Mouse (Mus musculus): ENCODE measurements around the gene Gm45837.

Gene Gm45837

DNA sequence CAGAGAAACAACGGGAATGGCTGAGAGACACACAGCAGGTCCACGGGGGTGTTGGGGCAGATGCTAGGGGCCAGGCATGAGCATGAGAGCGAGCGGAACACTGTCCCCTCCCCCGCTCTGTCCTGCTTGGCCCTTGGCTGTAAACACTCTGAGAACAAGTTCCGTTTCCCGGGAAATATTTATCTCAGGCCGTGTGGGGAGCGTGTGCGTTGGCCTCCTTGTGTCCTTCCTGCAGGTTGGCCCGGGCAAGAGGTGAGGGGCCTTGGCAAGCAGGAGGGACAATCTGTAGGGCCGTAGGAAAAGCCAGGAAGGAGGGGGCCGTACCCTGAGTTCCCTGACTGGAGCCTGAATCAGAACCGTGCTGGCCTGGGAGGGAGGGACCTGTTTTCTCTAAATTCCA is 54.7 kb downstream of the Gm45837 start:
- DNase-seq (ENCODE audit: low read depth) = peak; percentile 39

DNA sequence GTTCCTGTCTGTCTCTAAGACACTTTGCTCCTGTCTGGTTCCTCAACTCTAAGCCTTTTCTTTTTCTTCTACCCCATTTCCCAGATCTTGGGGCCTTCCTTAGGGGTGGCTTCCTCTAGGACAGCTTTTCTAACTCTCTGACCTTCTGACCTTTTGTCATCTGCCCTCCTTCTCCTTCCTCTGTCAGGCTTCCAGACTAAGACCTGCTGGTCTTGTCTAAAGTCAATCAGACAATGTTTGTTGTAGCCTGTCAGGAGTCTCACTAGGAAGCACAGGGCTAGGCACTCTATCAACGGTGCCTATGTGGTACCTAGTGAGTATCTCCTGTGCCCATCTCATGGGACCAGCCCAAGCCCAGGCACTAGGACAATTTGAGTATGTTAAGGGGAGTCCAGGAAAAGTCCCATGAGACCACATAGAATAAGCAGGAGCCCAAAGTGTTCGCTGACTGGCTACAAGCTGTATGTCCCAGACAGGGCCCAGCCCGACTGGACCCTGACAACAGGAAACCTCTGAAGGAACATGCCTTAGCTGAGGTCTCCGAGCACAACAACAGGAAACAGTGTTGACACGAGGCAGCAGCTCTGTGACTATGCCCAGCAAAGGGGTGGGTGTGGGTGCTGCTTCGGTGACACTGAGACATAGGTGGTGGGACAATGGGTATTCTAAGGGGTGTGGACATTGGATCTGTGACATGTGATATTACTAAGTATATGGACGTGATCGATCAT is 55.3 kb downstream of the Gm45837 start:
- DNase-seq (ENCODE audit: low read depth) = peak; percentile 91

DNA sequence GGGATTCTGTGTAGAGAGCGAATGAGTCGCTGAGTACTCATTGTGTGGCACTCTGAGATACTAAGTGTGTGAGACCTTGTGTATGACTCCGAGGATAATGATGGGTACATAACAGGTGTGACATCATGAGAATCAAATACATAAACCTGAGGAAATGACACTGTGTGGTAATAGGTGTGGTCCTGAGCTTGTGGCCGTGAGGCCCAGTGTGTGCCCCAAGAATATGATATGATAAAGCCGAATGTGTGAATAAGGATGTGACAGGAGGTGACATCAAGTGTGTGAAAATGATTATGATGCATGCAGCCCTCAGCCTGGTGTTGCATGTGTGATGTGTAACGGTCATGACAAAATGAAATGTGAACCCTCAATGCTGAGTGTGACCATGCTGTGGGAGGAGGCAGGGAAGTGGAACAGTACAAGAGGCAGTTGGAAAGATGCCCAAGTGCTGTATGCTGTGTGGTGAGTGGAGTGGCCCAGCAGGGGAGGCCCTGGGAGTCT is 55.9 kb downstream of the Gm45837 start:
- peak; percentile 92 for DNase-seq (ENCODE audit: low read depth)

DNA sequence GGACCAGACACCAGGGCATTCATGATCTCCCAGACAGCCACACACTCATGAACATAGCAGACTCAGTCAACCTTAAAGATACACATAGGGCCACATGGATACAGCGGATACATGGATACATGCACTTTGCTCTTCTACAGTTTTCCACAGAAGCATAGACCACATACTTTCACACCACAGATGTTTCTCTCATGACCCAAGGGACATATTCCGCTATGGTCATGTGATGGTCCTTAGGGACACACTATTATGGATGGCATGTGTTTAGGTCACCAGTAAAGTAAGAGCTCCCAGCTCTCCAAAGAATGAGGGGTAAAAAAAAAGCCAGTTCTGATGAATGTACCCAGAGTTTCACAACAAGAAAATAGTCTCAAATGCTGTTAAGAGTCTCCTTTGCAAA is 60.7 kb downstream of the Gm45837 start:
- DNase-seq (ENCODE audit: low read depth) = no peak

DNA sequence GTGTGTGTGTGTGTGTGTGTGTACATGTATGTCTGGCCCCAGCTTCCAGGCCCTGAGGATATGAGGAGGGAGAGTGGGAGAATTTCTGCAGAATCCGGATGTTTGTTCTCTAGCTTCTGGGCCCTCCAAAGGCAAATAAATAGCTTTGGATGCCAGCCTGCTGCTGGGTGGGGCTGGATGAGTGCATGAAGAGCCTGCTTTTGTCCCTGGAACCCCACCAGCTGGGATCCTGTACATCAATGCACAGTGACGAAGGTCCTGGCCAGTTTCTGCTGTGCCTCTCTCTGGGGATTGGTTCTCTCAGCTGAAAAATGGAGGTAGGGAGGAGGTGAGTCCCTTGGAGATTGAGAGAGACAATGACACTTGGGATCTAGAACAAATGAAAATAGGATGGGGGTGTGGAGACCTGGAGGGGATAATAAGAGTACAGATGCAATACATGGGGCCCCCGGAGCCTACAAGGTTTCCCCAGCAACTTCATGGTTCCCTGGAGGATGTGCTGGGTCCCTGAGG is 61.3 kb downstream of the Gm45837 start:
- DNase-seq (ENCODE audit: low read depth) = no peak

DNA sequence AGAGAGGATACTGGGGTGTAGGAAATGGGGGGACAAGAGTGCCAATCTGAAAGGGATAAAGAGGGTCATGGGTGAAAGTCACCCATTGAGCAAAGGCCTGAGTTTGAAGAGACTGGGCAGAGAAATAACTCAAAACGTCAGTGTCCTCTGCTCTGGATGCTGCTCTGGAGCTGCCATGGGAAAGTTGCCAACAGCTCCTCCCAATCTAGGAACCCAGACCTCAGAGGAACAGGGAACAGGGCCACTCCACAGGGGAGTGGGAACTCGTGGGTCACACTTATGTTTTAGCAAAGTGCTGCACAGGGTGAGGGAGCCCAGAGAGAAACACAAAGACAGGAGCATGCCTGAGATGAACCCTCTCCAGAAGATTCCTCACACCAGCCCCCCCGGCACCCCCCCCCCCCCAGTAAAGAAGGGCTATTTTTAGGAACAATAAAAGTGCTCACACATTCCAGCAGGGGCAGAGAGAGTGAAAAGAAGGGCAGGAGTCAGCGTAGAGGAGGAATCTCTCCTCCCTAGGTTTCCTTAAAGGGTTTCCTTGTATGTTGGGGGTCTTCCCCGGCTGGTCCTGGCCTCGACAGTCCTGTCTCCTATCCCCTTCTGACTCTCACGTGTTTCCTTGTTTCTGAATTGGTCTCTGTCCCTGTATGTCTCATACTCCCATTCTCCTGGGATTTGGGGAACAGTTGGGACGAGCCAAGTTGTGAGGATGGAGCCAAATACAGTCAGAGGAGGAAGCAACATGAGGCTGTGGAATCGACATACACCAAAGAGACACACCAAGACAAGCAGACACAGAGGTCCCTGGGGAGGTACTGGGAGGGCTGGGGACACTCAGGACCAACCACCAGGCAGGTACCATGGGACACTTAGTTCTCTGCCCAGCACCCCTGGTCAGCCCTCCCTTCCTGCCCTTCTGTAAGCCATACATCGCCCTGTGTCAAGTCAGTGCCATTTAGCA is 62.2 kb downstream of the Gm45837 start:
- no peak for DNase-seq (ENCODE audit: low read depth)

DNA sequence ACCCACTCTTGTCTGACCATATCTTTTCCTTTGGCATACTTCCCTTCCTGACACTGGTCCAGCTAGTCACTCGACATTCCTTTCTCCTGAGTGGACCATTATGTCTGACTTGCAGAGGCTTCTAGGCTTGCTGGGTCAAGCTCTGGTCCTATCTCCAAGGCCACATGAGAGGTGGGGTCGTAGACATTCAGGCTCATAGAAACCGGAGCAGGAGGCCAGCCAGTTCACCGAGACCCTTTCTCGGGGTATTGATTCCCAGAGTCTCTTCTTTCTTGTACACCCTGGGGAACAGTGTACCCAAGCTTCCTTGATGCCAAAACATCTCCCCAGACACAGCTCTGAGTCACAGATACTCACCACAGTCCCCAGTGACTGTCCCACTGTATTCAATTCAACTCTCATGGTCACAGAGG is 63.7 kb downstream of the Gm45837 start:
- no peak for DNase-seq (ENCODE audit: low read depth)

DNA sequence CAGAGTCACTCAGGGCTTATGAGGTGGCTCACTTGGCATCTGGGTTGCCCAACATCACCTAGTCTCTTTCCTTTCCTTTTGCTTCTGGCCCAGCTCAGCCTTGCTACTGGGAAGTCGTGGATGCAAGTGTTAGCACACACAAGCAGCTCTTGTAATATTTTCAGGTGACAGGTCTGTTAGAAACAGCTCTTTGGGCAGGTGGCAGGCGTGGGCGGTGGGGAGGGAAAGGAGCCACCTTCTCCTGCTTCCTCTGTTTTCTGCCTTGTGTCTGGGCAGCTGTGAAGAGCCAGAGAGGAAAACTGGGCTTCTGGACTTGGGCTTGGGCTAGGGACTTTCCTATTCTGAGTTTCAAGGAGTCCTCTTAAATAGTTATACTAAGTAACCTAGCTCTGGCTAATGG is 65.3 kb downstream of the Gm45837 start:
- DNase-seq (ENCODE audit: low read depth) = no peak

DNA sequence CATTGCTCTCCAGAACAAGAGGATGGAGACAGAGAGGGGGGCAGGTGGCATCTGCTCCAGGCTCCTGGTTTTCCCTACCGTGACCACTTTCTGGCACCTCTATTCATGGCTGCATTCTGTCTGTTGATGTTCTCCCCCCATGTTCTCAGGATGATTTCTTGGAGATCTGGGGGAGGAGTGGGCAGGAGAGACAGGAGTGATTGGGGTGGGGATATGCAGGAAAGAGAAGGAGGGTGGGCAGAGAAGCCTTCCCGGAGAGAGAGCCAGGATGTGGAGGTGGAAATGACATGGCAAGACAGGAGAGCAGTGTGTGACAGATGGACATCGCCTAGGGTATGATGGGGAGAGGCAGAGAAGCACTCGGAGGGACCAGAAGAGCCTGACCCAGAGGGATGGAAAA is 65.8 kb downstream of the Gm45837 start:
- no peak for DNase-seq (ENCODE audit: low read depth)

DNA sequence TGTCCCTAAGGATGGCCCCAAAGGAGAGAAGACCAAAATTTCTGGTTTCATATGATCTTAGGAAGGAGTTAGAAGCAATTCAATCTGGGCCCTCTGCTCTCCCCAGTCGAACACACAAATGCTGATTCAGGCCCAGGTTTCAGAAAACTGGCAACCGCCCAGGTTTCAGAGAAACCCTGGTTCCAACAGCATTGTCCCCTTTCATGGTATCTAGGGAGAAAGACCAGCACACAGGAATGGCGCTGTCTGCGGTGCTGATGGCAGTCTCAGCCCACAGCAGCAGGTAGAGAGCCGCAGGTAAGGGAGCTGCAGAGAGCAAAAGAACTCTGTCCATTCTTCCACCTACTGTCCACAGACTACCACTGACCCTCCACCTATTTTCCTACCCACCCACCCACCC is 66.5 kb downstream of the Gm45837 start:
- no peak for DNase-seq (ENCODE audit: low read depth)

DNA sequence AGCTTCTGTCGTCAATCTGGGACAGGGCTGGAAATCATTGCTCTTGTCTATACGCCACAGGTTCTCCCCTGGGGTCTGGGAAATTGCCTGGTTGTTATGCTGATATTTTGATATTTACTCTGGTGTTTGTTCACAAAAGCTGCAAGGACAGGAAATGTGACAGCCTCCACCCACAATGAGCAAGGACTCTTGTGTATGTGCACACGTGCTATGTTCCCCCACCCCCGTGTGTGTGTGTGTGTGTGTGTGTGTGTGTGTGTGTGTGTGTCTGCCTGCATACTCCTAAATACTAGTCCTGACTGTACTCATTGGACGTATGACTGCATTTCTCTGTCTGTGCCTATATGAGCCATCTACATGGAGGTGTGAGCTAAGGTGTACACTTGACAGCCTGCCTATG is 67.4 kb downstream of the Gm45837 start:
- DNase-seq (ENCODE audit: low read depth) = peak; percentile 68

DNA sequence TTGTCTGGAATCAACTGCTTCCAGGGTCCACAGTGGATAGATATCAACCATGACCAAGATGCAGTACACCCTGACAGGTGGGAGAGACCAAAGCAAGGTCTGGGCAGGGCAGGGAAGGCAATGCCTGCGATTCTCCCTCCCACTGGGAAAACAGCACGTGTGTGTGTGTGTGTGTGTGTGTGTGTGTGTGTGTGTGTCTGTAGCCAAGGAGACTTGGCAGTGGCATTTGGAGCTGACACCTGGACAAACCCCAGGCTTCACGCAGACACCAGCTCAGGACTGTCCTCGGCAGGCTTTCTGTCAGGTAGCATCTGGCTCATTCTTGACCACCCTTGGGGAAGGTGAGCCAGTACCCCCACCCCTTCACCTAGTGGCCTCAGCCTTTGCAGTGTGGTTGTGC is 69.2 kb downstream of the Gm45837 start:
- DNase-seq (ENCODE audit: low read depth) = no peak

DNA sequence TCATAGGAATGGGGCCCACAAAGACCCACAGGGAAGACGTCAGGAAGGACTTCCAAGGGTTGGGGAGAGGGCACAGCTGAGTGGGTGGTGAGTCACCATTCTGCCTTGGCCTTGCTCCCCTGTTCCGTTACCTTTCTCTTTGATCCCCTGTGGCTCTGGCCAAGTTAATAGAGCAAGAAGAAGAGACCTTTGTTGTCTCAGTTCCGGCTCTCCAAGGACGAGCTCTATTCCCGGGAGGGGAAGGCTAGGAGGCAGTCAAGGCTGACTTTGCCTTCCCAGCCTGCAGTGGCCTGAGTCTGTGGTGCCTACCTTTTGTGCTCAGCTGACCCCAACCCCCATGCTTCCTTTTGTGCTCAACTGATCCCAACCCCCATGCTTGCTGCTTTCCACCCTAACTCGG is 70.0 kb downstream of the Gm45837 start:
- DNase-seq (ENCODE audit: low read depth) = no peak

DNA sequence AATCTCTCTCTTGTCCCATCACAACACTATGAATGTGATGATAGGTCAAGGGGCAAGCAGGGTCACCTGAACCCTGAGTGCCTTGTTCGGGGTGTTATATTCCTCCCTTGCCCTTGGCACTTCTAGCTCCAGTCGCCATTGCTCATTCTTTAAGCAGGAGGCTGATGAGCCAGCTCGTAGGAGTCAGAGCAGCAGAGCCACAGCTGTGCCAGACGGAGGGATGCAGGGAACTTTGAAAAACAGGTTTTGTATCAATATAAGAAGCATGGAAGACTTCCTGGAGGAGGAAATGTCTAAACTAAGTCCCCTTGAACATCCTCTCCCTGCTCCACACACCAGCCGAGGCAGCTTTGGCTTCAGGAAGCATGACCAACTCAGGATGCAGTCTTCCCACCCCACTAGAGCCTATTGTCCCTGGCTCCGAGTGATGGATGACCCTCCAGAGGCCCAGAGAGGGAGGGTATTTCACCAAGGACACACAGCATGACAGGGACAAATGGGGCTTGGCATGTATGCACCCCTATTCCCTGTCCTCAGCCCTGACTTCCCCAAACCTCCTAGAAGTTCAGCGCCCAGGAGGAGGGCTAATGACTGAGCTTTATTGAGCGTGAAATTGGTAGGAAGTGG is 71.3 kb downstream of the Gm45837 start:
- no peak for DNase-seq (ENCODE audit: low read depth)

DNA sequence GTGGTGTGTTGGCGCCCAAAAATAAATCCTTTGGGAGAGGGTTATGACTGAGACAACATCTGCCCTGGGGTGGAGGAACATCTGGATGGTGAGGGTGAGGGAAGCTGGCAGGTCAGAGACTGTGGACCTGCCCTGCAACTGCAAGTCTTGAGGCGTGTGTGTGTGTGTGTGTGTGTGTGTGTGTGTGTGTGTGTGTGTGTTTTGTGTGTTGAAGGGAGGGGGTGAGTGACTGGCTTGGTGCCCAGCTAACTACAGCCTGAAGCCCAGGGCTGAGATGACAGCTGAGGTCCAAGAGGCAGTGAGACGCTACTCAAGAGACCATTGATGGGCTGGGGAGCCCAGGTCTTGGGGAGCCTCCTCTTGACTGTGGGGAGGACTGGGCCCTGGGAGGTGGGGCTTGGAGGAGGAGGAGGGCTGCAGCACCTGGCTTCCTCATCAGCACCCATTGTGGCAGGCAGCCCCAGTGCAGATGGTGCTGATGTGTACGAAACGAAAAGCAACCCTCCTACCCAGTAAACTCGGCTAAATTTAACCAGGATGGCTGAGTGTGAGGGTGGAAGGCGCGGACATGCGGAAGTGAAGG is 71.9 kb downstream of the Gm45837 start:
- peak; percentile 52 for DNase-seq (ENCODE audit: low read depth)

DNA sequence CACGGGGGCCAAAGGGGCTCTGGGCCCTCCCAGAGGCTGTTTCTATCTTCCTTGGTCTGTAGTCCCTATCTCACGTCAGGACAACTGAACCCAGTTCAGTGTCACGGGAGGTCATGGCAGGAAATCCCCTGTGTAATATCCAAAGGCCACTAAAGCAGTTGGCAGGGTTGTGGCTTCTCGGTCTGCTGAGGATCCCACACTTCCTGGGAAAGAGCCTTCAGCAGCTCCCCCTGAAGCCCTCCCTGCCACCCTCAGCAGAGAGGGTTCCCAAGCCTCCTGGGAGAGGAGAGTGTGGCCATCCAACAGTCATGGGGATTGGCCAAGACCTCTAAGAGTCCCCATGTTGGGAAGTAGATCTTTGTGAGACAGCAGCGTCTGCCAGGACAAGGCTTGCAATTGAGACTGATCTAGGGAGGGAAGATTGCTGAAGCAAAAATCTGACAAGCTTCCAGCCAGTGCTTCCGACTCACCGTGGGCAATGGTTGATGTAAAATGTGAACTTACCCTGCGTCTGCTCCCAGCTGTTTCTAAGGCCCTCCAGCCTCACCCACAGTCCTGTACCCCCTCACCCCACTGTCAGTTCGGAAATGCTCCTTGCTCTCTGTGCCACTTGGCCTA is 72.9 kb downstream of the Gm45837 start:
- peak; percentile 37 for DNase-seq (ENCODE audit: low read depth)

DNA sequence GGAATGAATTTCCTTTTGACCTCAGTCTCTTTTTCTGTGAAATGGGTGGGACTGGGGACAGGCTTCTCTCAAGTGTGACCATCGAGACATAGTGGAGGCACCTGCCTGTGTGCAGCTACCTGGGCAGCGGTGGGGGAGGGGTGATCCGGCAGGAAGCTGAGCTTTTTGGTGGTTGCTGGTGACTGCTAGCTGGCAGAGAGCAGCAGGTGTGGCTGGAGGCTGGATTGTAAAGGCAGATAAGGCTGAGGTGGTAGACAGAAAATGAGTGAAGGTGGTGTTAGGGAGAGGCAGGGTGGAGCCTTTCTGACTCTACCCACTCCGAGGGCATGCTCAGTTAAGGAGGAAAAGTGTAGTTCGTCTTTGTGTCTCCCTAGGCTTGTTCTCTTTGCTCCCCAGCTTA is 76.4 kb downstream of the Gm45837 start:
- peak; percentile 64 for DNase-seq (ENCODE audit: low read depth)

DNA sequence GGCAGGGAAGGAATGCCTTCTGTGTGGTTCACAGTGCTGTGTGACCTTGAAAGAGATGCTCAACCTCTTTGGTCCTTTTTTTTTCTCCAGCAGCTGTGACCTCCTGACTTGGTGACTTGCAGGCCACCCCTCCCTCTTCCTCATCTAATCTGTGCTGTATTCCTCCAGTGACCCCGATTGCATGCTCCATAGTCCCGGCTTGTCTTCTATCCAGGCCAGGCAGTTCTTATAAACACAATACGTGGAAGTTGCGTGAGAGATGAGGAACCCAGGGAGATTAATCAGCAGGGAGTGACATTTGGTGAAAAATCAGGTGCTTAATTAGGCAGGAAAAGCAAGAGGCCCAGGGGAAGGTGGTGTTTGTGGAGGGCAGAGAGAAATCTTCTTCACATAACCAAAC is 80.3 kb downstream of the Gm45837 start:
- DNase-seq (ENCODE audit: low read depth) = no peak

DNA sequence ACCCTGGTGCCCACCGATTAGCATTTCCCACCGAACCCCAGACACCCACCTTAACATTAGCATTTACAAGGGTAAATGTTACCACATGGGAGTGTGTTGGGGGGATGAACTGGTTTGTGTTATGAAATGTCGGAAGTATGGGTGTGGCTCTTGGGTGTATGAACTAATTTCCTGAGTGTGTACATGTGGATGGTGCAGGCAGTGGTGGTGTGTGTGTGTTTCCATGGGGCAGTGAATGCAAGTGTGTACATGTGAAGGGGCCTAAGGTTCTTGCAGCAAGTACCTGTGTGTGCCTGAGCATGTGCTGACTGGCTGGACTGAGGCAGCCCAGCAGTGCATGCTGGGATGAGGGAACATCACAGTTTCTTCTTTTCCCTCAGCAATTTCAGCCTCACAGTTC is 87.7 kb downstream of the Gm45837 start:
- DNase-seq (ENCODE audit: low read depth) = no peak

DNA sequence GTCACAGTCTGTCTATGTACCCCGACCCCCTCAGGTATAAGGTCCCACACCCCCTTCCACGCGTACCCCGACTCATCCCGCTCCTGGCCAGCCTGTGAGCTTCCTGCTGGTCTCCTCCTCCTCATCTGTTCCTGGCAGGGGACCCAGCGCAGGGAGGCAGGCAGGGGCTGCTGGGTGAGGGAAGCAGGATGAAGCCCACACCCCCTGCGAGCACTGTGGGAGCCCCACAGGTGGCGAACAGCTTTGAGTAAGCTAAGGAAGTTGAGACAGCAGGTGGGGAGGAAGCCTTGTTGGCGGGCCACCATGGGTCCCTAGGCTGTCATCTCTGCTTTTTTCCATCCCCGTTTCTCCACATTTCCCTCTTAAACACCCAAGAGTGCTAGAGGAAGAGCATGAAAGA is 88.6 kb downstream of the Gm45837 start:
- no peak for DNase-seq (ENCODE audit: low read depth)

DNA sequence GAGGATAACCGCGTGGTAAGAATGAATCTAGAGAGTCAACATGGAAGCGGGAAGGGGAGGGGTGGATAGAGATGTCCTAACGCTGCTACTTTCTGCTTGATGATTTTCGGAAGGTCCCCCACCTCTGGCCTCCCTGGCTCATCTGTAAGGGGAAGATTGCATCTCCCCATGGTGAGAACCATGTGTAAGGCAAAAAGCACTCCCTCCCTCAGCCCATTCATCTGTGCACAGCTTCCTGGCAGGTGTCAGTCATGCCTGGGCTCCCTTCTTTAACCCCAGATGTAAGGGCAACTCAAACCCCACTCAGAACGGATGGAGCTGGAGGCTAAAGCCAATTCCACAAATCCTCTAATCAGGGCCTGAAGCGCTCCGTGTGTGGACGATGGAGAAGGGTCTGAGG is 89.0 kb downstream of the Gm45837 start:
- no peak for DNase-seq (ENCODE audit: low read depth)

DNA sequence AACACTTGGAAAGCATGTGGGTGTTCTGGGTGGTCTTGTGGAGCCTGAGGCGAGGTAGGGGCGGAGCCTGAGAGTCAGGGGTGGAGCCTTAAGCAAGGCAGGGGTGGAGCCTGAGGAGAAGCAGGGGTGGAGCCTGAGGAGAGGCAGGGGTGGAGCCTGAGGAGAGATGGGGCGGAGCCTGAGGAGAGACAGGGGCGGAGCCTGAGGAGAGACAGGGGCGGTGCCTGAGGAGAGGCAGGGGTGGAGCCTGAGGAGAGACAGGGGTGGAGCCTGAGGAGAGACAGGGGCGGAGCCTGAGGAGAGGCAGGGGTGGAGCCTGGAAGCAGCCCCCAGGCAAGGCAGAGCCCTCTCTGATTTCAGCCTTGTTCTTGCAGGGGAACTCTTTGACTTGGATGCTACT is 90.5 kb downstream of the Gm45837 start:
- peak; percentile 38 for DNase-seq (ENCODE audit: low read depth)

All from induced T-regulatory cell, adult 2 months (primary cell).